Mouse (Mus musculus) heart, postnatal 0 days (tissue): ENCODE results near the gene Son.

Experiments
- CTCF ChIP-seq: IDR thresholded peaks from 2 replicates; pipeline ENCODE4 v1.5.1; 2016; ENCODE audit warnings: antibody characterized with exemption, control low read depth, low read depth
- EP300 ChIP-seq: IDR thresholded peaks from 2 replicates; pipeline ENCODE4 v1.6.1; 2016; ENCODE audit warnings: antibody characterized with exemption, low read depth

DNA sequence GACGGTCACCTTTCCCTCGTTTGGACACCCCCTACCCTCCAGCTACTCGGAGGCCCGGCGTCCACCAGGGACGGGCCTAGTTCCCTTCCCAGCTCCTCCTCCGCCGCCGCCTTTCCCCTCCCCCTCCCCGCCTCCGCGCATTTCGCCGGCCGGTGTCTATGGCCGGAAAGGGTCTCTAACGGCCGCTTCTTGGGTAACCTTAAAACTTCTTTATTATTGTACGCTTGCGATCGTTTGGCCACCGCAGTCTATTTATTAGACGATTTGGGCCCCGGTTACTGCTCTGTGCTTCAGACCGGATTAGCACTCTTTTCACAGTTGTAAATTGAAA, 879 bp downstream of the Son start:
- TF ChIP-seq CTCF (no peak), EP300 (no peak)
